Mouse (Mus musculus) E14TG2a.4 (cell line): ENCODE measurements around the gene Izumo1.

Experiments used
- CTCF ChIP-seq: conservative IDR thresholded peaks from 2 replicates; pipeline ENCODE4 v1.5.1; 2014; ENCODE audit warnings: low read length
- POU5F1 ChIP-seq: IDR thresholded peaks from 2 replicates; pipeline ENCODE4 v1.6.1; 2014; ENCODE audit warnings: low read length, borderline replicate concordance

DNA sequence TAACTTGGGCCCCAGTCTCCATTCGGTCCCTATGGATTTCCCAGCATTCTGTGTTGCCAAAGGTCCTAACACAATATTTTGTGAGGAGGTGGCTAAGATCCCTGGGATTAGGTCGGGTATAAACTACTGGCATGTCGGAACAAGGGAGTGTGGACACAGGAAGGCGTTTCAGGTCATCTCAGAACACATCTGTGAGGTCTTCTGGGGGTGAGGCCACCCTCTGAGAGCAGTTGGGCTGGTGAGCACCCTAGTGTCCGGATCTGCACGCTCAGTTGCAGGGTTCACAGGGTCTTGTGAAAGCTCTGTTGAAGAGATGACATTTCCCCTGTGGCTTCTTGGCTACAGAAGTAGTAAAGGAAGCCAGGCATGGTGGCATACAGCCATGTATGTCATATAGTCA is 35.7 kb upstream of the Izumo1 start:
- no peak for TF ChIP-seq CTCF
- no peak for TF ChIP-seq POU5F1
